Mouse (Mus musculus): Measurements from ENCODE around the gene Metap1d. TPM values are rescaled to one million over a fixed set of nuclear protein-coding genes. Genes with fewer than 3 reads are reported as not detected.

The Metap1d gene
- total and polyA plus RNA-seq, 3 experiments: 19.5 to 28.5 TPM; not detected in 1

Other genes starting within 250 kb of the Metap1d start
- gene Dync1i2, start 241.6 kb upstream of the Metap1d start, total RNA-seq (2012; rRNA removed): 21.8 and 23.3 TPM in 2 replicates
- 100 to 1,000 TPM in 1 of 2 experiments, 10 to 100 TPM in 1; 59.1 to 156 TPM for gene Dync1i2, start 241.6 kb upstream of the Metap1d start, polyA plus RNA-seq (2012; ENCODE audit: insufficient read depth in 1 of 2, insufficient read length in 2 of 2, low read depth in 1 of 2, low replicate concordance in 2 of 2, missing spikeins in 1 of 2)
- 63.2 and 67.4 TPM in 2 replicates for gene Slc25a12, start 85.5 kb upstream of the Metap1d start, total RNA-seq (2012; rRNA removed)
- gene Slc25a12, start 85.5 kb upstream of the Metap1d start, polyA plus RNA-seq (2012; ENCODE audit: insufficient read depth in 1 of 2, insufficient read length in 2 of 2, low read depth in 1 of 2, low replicate concordance in 2 of 2, missing spikeins in 1 of 2): 10 to 100 TPM in 1 of 2 experiments, not detected in 1; 98.6 TPM
- gene Hat1, start 64.3 kb upstream of the Metap1d start, total RNA-seq (2012; rRNA removed): 167 and 190 TPM in 2 replicates
- 100 to 1,000 TPM in 1 of 2 experiments, not detected in 1; 167 TPM for gene Hat1, start 64.3 kb upstream of the Metap1d start, polyA plus RNA-seq (2012; ENCODE audit: insufficient read depth in 1 of 2, insufficient read length in 2 of 2, low read depth in 1 of 2, low replicate concordance in 2 of 2, missing spikeins in 1 of 2)
- gene Dlx1, start 74.8 kb downstream of the Metap1d start, total RNA-seq (2012; rRNA removed): 3.4 and 3.7 TPM in 2 replicates
- gene Dlx1, start 74.8 kb downstream of the Metap1d start, polyA plus RNA-seq (2012; ENCODE audit: insufficient read depth in 1 of 2, insufficient read length in 2 of 2, low read depth in 1 of 2, low replicate concordance in 2 of 2, missing spikeins in 1 of 2): 10 to 100 TPM in 1 of 2 experiments, not detected in 1; 11.8 TPM
- gene Dlx2, start 93.5 kb downstream of the Metap1d start, total RNA-seq (2012; rRNA removed): not detected in 2 replicates
- not detected for gene Dlx2, start 93.5 kb downstream of the Metap1d start, polyA plus RNA-seq (2012; ENCODE audit: insufficient read depth in 1 of 2, insufficient read length in 2 of 2, low read depth in 1 of 2, low replicate concordance in 2 of 2, missing spikeins in 1 of 2)

All from MEL (cell line).